Mouse (Mus musculus): ENCODE measurements around the gene Elmo1. TPM values are rescaled to one million over a fixed set of nuclear protein-coding genes. Genes with fewer than 3 reads are reported as not detected.

The Elmo1 gene
- total and polyA plus RNA-seq, 3 experiments: 23.1 to 50.2 (median 32.2) TPM

GRCm38 (mm10) chr13:20182239-20182825 is 91.9 kb downstream of the Elmo1 start:
- Histone ChIP-seq H3K4me2 (ENCODE audit: insufficient read depth, low read depth, poor library complexity, severe bottlenecking) (no peak overlapping the region), H3K4me3 (replicated peaks in 1 of 3; ENCODE audit: low read depth in 2 of 3, low read length in 2 of 3, poor library complexity in 1 of 3) (no peak overlapping the region), H3K9me3 (replicated peaks; ENCODE audit: low read length) (no peaks in the 10 kb centered on the region), H3K4me1 (ENCODE audit: control insufficient read depth in 1 of 2, insufficient read depth in 2 of 2) (peaks cover 15 to 77% of the 10 kb centered on the region in 2 experiments), H3K27me3 (replicated peaks) (no peaks in the 10 kb centered on the region), H3K27ac (ENCODE audit: insufficient read depth, low read depth) (no peak overlapping the region), H3K36me3 (replicated peaks in 1 of 2; ENCODE audit: control insufficient read depth in 1 of 2, insufficient read depth in 1 of 2, low read length in 1 of 2) (peaks cover 6 to 15% of the 10 kb centered on the region in 2 experiments), H3K9ac (ENCODE audit: insufficient read depth, low read depth) (no peak overlapping the region), H3K79me2 (replicated peaks; ENCODE audit: control insufficient read depth, extremely low read depth, insufficient read depth, poor library complexity, severe bottlenecking) (peaks cover 5% of the 10 kb centered on the region)
- TF ChIP-seq JUN (IDR thresholded peaks at IDR 0.05; ENCODE audit: insufficient read depth, low read depth, low read length): no peak
- TF ChIP-seq ETS1 (conservative IDR thresholded peaks at IDR 0.05; ENCODE audit: low read depth, low read length): no peak
- no peak for TF ChIP-seq PAX5 (IDR thresholded peaks at IDR 0.05; ENCODE audit: low read length)
- TF ChIP-seq IRF4 (IDR thresholded peaks at IDR 0.05; ENCODE audit: low read depth, low read length): no peak
- TF ChIP-seq NRF1 (IDR thresholded peaks at IDR 0.05; ENCODE audit: low read depth, low read length): no peak
- no peak for TF ChIP-seq USF1 (IDR thresholded peaks at IDR 0.05; ENCODE audit: low read depth, low read length)
- no peak for TF ChIP-seq TCF12 (IDR thresholded peaks at IDR 0.05; ENCODE audit: low read depth, low read length)
- TF ChIP-seq ZMIZ1 (IDR thresholded peaks at IDR 0.05; ENCODE audit: low read depth, low read length): no peak
- no peak for TF ChIP-seq MEF2A (IDR thresholded peaks at IDR 0.05; ENCODE audit: borderline replicate concordance, low read depth, low read length)
- no peak for TF ChIP-seq RAD21 (IDR thresholded peaks at IDR 0.05; ENCODE audit: low read depth, low read length)
- TF ChIP-seq UBTF (IDR thresholded peaks at IDR 0.05; ENCODE audit: low read depth, low read length): no peak
- TF ChIP-seq MXI1 (IDR thresholded peaks at IDR 0.05; ENCODE audit: low read depth, low read length): no peak
- DNase-seq (ENCODE audit: extremely low read depth): no peak
- in situ Hi-C loops (cut with MboI; ENCODE audit: low pct_ligation_motif_present, low pct_unique_long_range_greater_than_20kb, low sequenced_read_pairs): loop anchor here (5.0 kb wide), 1 partner anchor 75 kb away; no protein-coding TSS in a partner anchor
- dilution Hi-C loops (cut with MboI; ENCODE audit: extremely low pct_ligation_motif_present, extremely low pct_unique_long_range_greater_than_20kb, low sequenced_read_pairs): no loop called here

GRCm38 (mm10) chr13:20183512-20184238 is 93.3 kb downstream of the Elmo1 start:
- DNase-seq (ENCODE audit: extremely low read depth): peak; percentile 79
- Histone ChIP-seq H3K9ac (ENCODE audit: insufficient read depth, low read depth) (no peak overlapping the region; the same call in 1 of the 2 replicates), H3K27me3 (replicated peaks) (no peaks in the 10 kb centered on the region), H3K79me2 (replicated peaks; ENCODE audit: control insufficient read depth, extremely low read depth, insufficient read depth, poor library complexity, severe bottlenecking) (peaks cover 8% of the 10 kb centered on the region), H3K27ac (ENCODE audit: insufficient read depth, low read depth) (no peak overlapping the region; the same call in 1 of the 2 replicates), H3K4me2 (ENCODE audit: insufficient read depth, low read depth, poor library complexity, severe bottlenecking) (0 out of 2 replicates have a peak overlapping the region, but pooled peaks have one; percentile 25), H3K9me3 (replicated peaks; ENCODE audit: low read length) (no peaks in the 10 kb centered on the region), H3K36me3 (replicated peaks in 1 of 2; ENCODE audit: control insufficient read depth in 1 of 2, insufficient read depth in 1 of 2, low read length in 1 of 2) (peaks cover 19 to 29% of the 10 kb centered on the region in 2 experiments), H3K4me1 (ENCODE audit: control insufficient read depth in 1 of 2, insufficient read depth in 2 of 2) (peaks cover 22 to 79% of the 10 kb centered on the region in 2 experiments), H3K4me3 (replicated peaks in 1 of 3; ENCODE audit: low read depth in 2 of 3, low read length in 2 of 3, poor library complexity in 1 of 3) (no peak overlapping the region)
- in situ Hi-C loops (cut with MboI; ENCODE audit: low pct_ligation_motif_present, low pct_unique_long_range_greater_than_20kb, low sequenced_read_pairs): loop anchor here (5.0 kb wide), 1 partner anchor 76 kb away; no protein-coding TSS in a partner anchor
- dilution Hi-C loops (cut with MboI; ENCODE audit: extremely low pct_ligation_motif_present, extremely low pct_unique_long_range_greater_than_20kb, low sequenced_read_pairs): no loop called here
- TF ChIP-seq JUND (conservative IDR thresholded peaks at IDR 0.05; ENCODE audit: low read depth, low read length) (0 out of 2 replicates have a peak, but pooled peaks have one; percentile 8), ZC3H11A (IDR thresholded peaks at IDR 0.05; ENCODE audit: low read depth, low read length) (0 out of 2 replicates have a peak, but pooled peaks have one; percentile 15), CHD2 (IDR thresholded peaks at IDR 0.05; ENCODE audit: low read length) (no peak), E2F4 (IDR thresholded peaks at IDR 0.05; ENCODE audit: insufficient replicate concordance, low read depth, low read length) (no peak), BHLHE40 (IDR thresholded peaks at IDR 0.05; ENCODE audit: low read depth, low read length) (peak; percentile 62), NELFE (IDR thresholded peaks at IDR 0.05; ENCODE audit: low read depth, low read length) (0 out of 2 replicates have a peak, but pooled peaks have one; percentile 1), USF2 (conservative IDR thresholded peaks at IDR 0.05; ENCODE audit: low read depth, low read length) (no peak), ZNF384 (IDR thresholded peaks at IDR 0.05; ENCODE audit: low read depth, low read length) (no peak), MAFK (IDR thresholded peaks at IDR 0.05; ENCODE audit: insufficient replicate concordance, low read length) (0 out of 2 replicates have a peak, but pooled peaks have one; percentile 16), RCOR1 (conservative IDR thresholded peaks at IDR 0.05; ENCODE audit: low read depth, low read length) (no peak), SMC3 (IDR thresholded peaks at IDR 0.05; ENCODE audit: low read depth, low read length) (peak; percentile 83), CTCF (conservative IDR thresholded peaks at IDR 0.05 in 1 of 2, IDR thresholded peaks at IDR 0.05 in 1 of 2; ENCODE audit: low read depth in 2 of 2, low read length in 2 of 2) (peak in 1 of 2 experiments; percentile 73; a peak in 2 of 4 replicates), HCFC1 (IDR thresholded peaks at IDR 0.05; ENCODE audit: low read depth, low read length) (peak; percentile 26; the same call in 1 of the 2 replicates), EP300 (IDR thresholded peaks at IDR 0.05; ENCODE audit: low read length) (0 out of 2 replicates have a peak, but pooled peaks have one; percentile 26), RAD21 (IDR thresholded peaks at IDR 0.05; ENCODE audit: low read depth, low read length) (peak; percentile 68)
